Mouse (Mus musculus): ENCODE measurements around the gene Unc13c.

DNA sequence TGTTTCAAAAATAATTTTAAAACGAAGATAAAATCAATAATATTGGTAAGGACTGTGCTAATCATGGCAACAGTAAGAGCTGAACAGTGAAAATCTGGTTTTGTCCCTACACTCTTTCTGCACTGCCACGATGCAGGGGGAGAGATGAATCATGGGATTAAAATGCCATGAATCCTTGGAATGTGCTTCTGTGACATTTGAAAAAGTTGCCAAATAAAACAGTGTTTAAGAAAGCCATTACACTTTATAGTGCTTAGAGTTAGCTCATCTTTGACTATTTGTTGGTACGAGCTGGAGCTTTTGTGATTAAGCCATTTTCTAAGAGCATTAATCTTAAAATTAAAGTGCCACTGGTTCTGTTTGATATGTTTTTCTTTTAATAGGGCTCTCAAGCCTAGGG, 496.2 kb downstream of the Unc13c start:
- TF ChIP-seq CTCF (IDR thresholded peaks at IDR 0.05; ENCODE audit: borderline replicate concordance, insufficient read depth, low read depth, low read length) (no peak), POLR2A (IDR thresholded peaks at IDR 0.05; ENCODE audit: borderline replicate concordance, insufficient read depth, low read length) (no peak)
